Mouse (Mus musculus) stomach, postnatal 0 days (tissue): ENCODE data around the gene Olfml1. TPM values are rescaled to one million over a fixed set of nuclear protein-coding genes. Genes with fewer than 3 reads are reported as not detected.

Experiments
- ATAC-seq: fragments of 200-750 bp; cut with Nextera tagmentation; 2 replicates; pipeline ENCODE4 v1.8.0; 2017; ENCODE audit not compliant: low FRiP score, low TSS enrichment
- DNase-seq: peaks from one replicate; pipeline ENCODE4 v3.0.0-alpha.2; 2016; ENCODE audit warnings: low spot score
- H3K27ac ChIP-seq: fragments of 300-500 bp; sonication (generic); replicated peaks from 2 replicates; pipeline ENCODE4 v1.5.1; 2014; ENCODE audit warnings: mild to moderate bottlenecking, control low read depth
- H3K27me3 ChIP-seq: fragments of 300-500 bp; sonication (generic); 2 replicates; pipeline ENCODE4 v1.6.1; 2014; ENCODE audit warnings: low read length; ENCODE audit not compliant: control insufficient read depth, insufficient read depth
- H3K36me3 ChIP-seq: fragments of 300-500 bp; sonication (generic); 2 replicates; pipeline ENCODE4 v1.6.1; 2014; ENCODE audit warnings: low read length, mixed read lengths; ENCODE audit not compliant: control insufficient read depth, insufficient read depth
- H3K4me1 ChIP-seq: fragments of 300-500 bp; sonication (generic); replicated peaks from 2 replicates; pipeline ENCODE4 v1.6.1; 2014; ENCODE audit warnings: antibody characterized with exemption; ENCODE audit not compliant: control insufficient read depth, insufficient read depth
- H3K4me2 ChIP-seq: fragments of 300-500 bp; sonication (generic); replicated peaks from 2 replicates; pipeline ENCODE4 v1.6.1; 2014; ENCODE audit warnings: low read depth, mild to moderate bottlenecking, control low read depth, moderate library complexity
- H3K4me3 ChIP-seq: fragments of 300-500 bp; sonication (generic); 2 replicates; pipeline ENCODE4 v1.5.1; 2014; ENCODE audit warnings: low read depth, low read length, control low read depth
- H3K9ac ChIP-seq: fragments of 300-500 bp; sonication (generic); 2 replicates; pipeline ENCODE4 v1.6.1; 2014; ENCODE audit warnings: mild to moderate bottlenecking, low read length, control low read depth, mixed read lengths
- H3K9me3 ChIP-seq: fragments of 300-500 bp; sonication (generic); 2 replicates; pipeline ENCODE4 v1.6.1; 2016; ENCODE audit warnings: low read length; ENCODE audit not compliant: control insufficient read depth
- CTCF ChIP-seq: IDR thresholded peaks from 2 replicates; pipeline ENCODE4 v1.5.1; 2016; ENCODE audit warnings: antibody characterized with exemption, low read depth, mild to moderate bottlenecking, moderate library complexity
- EP300 ChIP-seq: optimal IDR thresholded peaks from 2 replicates; pipeline ENCODE3; 2016; ENCODE audit warnings: antibody characterized with exemption
- WGBS: fragments of 180-500 bp; shearing (Covaris S2); extraction: QIAGEN DNeasy Blood & Tissue Kit; methylation state at CpG from one replicate; pipeline ENCODE4 v1.1.7; 2014; 5-methylcytosine and 5-hydroxymethylcytosine counted together
- polyA plus RNA-seq: library from polyadenylated mRNA; unstranded; fragments of >200 nt; fragmentation: Nextera tagmentation; extraction: Ambion mirVana; gene quantifications from 2 replicates; pipeline ENCODE4 v1.2.1, GENCODE M21; 2015

The Olfml1 gene
- polyA plus RNA-seq, 1 experiment from 2014 or later, result 11.0 TPM

- WGBS, result 20% methylated on average over 13 of the region's 13 CpGs
- Histone ChIP-seq H3K4me1 (peaks cover 3% of the 10 kb centered on the region; the same call in 1 of the 2 replicates), H3K27me3 (no peaks in the 10 kb centered on the region), H3K9ac (peak overlapping the region; percentile 61; the same call in 1 of the 2 replicates), H3K4me2 (peak overlapping the region; percentile 94), H3K9me3 (no peaks in the 10 kb centered on the region), H3K27ac (0 out of 2 replicates have a peak overlapping the region, but pooled peaks have one; percentile 56), H3K36me3 (no peaks in the 10 kb centered on the region), H3K4me3 (peak overlapping the region; percentile 54)
- TF ChIP-seq CTCF (no peak), EP300 (no peak)
- DNase-seq, result no peak
- no peak for ATAC-seq
Measured at GRCm38 (mm10) chr7:107595426-107595825, 28.2 kb downstream of the Olfml1 start.

- Histone ChIP-seq H3K4me3 (no peak overlapping the region), H3K36me3 (no peaks in the 10 kb centered on the region), H3K27ac (no peak overlapping the region), H3K9ac (no peak overlapping the region), H3K4me1 (peaks cover 3% of the 10 kb centered on the region; the same call in 1 of the 2 replicates), H3K9me3 (no peaks in the 10 kb centered on the region), H3K27me3 (no peaks in the 10 kb centered on the region), H3K4me2 (no peak overlapping the region)
- DNase-seq (no peak), ATAC-seq (no peak)
- TF ChIP-seq EP300 (no peak), CTCF (no peak)
Measured at GRCm38 (mm10) chr7:107596753-107597152, 29.5 kb downstream of the Olfml1 start.

- DNase-seq (no peak), ATAC-seq (no peak)
- TF ChIP-seq CTCF (no peak), EP300 (no peak)
- Histone ChIP-seq H3K9me3 (no peaks in the 10 kb centered on the region), H3K9ac (no peak overlapping the region), H3K4me2 (no peak overlapping the region), H3K4me1 (peaks cover 3% of the 10 kb centered on the region; the same call in 1 of the 2 replicates), H3K36me3 (no peaks in the 10 kb centered on the region), H3K27me3 (no peaks in the 10 kb centered on the region), H3K4me3 (no peak overlapping the region), H3K27ac (no peak overlapping the region)
- 77% methylated on average over 3 of the region's 3 CpGs for WGBS
Measured at GRCm38 (mm10) chr7:107597956-107598355, 30.7 kb downstream of the Olfml1 start.

- Histone ChIP-seq H3K27ac (no peak overlapping the region), H3K4me3 (no peak overlapping the region), H3K9me3 (no peaks in the 10 kb centered on the region), H3K4me2 (no peak overlapping the region), H3K9ac (no peak overlapping the region), H3K27me3 (no peaks in the 10 kb centered on the region), H3K4me1 (no peaks in the 10 kb centered on the region), H3K36me3 (no peaks in the 10 kb centered on the region)
- TF ChIP-seq CTCF, result no peak
- no peak for TF ChIP-seq EP300
- WGBS, result 75% methylated on average over 5 of the region's 5 CpGs
- no peak for DNase-seq
- ATAC-seq, result no peak
Measured at GRCm38 (mm10) chr7:107600651-107601050, 33.4 kb downstream of the Olfml1 start.

GRCm38 (mm10) chr7:107602505-107602904, 35.3 kb downstream of the Olfml1 start:
- H3K4me2 ChIP-seq, result no peak overlapping the region
- DNase-seq (no peak), ATAC-seq (no peak)
- H3K4me1 ChIP-seq, result no peaks in the 10 kb centered on the region
- H3K9me3 ChIP-seq, result no peaks in the 10 kb centered on the region
- no peaks in the 10 kb centered on the region for H3K36me3 ChIP-seq
- no peak for TF ChIP-seq EP300
- TF ChIP-seq CTCF, result no peak
- H3K4me3 ChIP-seq, result no peak overlapping the region
- H3K27me3 ChIP-seq, result no peaks in the 10 kb centered on the region
- no peak overlapping the region for H3K9ac ChIP-seq
- 82% methylated on average over 4 of the region's 4 CpGs for WGBS
- no peak overlapping the region for H3K27ac ChIP-seq

GRCm38 (mm10) chr7:107602913-107603312, 35.7 kb downstream of the Olfml1 start:
- Histone ChIP-seq H3K4me2 (no peak overlapping the region), H3K9me3 (no peaks in the 10 kb centered on the region), H3K4me3 (no peak overlapping the region), H3K4me1 (no peaks in the 10 kb centered on the region), H3K36me3 (no peaks in the 10 kb centered on the region), H3K27ac (no peak overlapping the region), H3K9ac (no peak overlapping the region), H3K27me3 (no peaks in the 10 kb centered on the region)
- whole genome bisulfite sequencing, result 78% methylated on average over 6 of the region's 6 CpGs
- DNase-seq (no peak), ATAC-seq (no peak)
- TF ChIP-seq EP300 (no peak), CTCF (no peak)
